Mouse (Mus musculus): ENCODE data around the gene Cry1. TPM values are rescaled to one million over a fixed set of nuclear protein-coding genes. Genes with fewer than 3 reads are reported as not detected.

Cry1 gene
- polyA plus RNA-seq (2015; fragmentation: Nextera tagmentation; extraction: Ambion mirVana), result 7.6 and 8.0 TPM in 2 replicates

DNA sequence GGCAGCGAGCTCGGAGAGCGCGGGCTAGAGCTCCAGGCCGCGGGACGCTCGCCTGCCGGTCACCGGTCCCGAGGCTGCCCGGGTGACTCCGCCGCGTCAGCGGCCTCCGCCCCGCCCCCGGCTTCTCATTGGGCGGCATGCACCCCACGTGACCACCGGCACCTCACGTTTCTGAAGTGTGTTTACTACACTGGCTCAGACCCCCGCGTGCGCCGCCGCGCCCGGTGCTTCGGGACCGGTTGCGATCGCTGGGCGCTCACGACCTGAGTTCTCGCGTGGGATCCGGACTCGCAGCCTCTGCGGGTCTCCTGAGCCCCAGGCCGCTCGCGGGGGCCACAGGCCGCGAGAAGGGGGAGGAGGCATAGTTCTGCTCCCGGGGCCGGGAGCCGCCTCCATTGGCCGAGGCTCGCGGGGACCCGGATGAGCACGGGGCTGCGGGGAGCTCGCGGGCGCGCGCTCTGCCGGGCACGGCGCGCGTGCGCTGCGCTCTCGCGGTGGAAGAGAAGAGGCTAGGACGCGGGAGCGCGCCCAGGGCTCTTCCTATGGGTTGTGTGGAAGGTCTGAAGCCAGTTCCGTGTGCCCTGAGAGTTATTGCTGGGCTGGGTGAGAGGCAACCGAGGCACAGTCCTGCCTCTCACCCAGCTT lies at the start of gene Cry1:
Gene Cry1 (minus strand): TSS at position 101 of the 645 bp plus-strand sequence.
- Histone ChIP-seq H3K4me3 (replicated peaks) (peak within 1 kb of the TSS; percentile 69), H3K4me1 (replicated peaks) (peaks cover 19% of the 10 kb centered on the region), H3K9ac (peak within 1 kb of the TSS; percentile 76), H3K9me3 (replicated peaks) (no peaks in the 10 kb centered on the region), H3K27me3 (peaks cover 22% of the 10 kb centered on the region), H3K4me2 (peak within 1 kb of the TSS; percentile 88), H3K36me3 (no peaks in the 10 kb centered on the region), H3K27ac (peak within 1 kb of the TSS; percentile 57)
- ATAC-seq (ENCODE audit: low read depth), result peak; percentile 95
- peak; percentile 92 for DNase-seq
- whole genome bisulfite sequencing (ENCODE audit: insufficient replicate concordance), result under 1% methylated on average over 72 of the region's 75 CpGs

DNA sequence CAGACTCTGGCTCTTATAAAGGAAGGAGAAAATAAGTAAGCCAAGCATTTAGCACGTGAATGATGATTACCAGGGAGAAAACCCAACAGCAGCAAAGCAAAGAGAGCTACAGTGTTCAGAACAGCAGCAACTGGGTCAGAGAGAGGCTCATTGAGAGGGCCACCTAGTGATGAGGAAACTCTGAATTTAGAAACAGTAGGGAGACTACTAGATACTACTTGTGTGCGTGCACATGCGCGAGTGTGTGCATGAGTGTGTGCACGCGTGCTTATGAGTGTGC lies 36.8 kb upstream of the Cry1 start:
- Histone ChIP-seq H3K36me3 (no peaks in the 10 kb centered on the region), H3K27me3 (no peaks in the 10 kb centered on the region), H3K9me3 (replicated peaks) (no peaks in the 10 kb centered on the region), H3K4me3 (replicated peaks) (no peak overlapping the region), H3K4me1 (replicated peaks) (no peaks in the 10 kb centered on the region), H3K9ac (no peak overlapping the region), H3K27ac (no peak overlapping the region), H3K4me2 (no peak overlapping the region)
- no peak for ATAC-seq (ENCODE audit: low read depth)
- no peak for DNase-seq
- WGBS (ENCODE audit: insufficient replicate concordance), result 75% methylated on average over 6 of the region's 6 CpGs

DNA sequence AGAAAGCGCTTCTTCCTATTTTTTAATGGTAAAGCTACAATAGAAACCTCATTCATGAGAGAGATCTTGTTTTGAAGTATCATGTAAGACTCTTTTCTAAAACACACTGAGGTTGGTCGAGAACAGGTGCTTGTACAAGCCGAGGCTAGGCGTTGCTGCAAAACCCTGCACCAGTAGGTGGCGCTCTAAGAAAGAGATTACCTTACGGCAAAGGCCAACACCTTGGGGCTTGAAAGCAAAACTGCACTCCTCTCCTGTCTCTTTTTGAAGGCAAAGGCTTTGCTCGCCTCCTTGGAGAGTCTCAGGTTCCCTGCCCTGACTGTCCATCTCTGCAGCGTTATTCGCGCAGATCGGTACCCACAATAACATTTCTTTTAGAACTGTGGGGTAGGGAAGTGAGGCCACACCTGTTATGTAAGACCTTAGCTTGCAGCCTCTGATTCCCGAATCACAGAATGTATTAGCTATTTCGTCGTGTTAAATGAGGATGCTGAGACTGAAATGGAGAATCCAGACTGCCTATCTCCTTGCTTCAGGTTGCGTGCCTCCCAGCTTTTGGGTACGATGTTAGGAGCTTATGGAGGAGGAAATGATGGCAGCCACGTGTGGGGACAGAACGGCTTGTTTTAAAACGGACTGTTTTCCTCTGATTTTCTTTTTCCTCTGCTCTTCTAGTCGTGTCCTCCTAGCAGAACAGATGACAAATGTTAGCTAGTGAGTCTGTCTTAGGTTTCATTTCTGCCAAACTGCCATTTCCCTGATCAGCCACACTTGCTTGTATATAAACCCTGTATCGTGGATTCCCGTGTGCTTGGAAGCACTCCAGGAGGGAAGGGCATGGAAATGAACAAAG lies 36.3 kb upstream of the Cry1 start:
- WGBS (ENCODE audit: insufficient replicate concordance), result 28% methylated on average over 22 of the region's 22 CpGs
- no peak for ATAC-seq (ENCODE audit: low read depth)

DNA sequence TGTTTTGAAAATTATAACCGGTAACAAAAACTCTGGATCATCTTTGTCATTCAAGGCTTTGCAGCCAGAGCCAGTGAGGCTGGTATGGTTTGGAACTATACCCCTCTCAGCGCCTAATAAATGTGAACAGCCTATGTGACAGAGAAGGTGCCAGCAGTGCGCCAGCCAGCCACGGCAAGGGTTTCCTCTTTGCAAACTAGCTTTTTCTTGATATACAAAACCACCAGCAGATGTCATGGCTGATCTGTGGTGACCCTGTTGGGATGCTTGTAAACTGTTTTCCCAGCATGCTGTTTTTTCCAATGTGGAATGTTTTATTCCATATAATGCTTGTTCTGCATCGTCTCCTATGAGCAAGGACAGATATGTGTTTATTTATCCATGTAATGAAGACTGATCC lies 30.0 kb upstream of the Cry1 start:
- 59% methylated on average over 5 of the region's 5 CpGs for WGBS (ENCODE audit: insufficient replicate concordance)
- H3K9ac ChIP-seq, result no peak overlapping the region
- ATAC-seq (ENCODE audit: low read depth), result no peak
- no peak overlapping the region for H3K4me3 ChIP-seq (replicated peaks)
- H3K27me3 ChIP-seq, result no peaks in the 10 kb centered on the region
- H3K9me3 ChIP-seq (replicated peaks), result no peaks in the 10 kb centered on the region
- no peaks in the 10 kb centered on the region for H3K4me1 ChIP-seq (replicated peaks)
- H3K27ac ChIP-seq, result no peak overlapping the region
- H3K36me3 ChIP-seq, result no peaks in the 10 kb centered on the region
- no peak overlapping the region for H3K4me2 ChIP-seq
- DNase-seq, result no peak

More for the DNA sequence above, 36.3 kb upstream of the Cry1 start:
- Histone ChIP-seq H3K36me3 (no peaks in the 10 kb centered on the region), H3K9ac (no peak overlapping the region), H3K4me1 (replicated peaks) (no peaks in the 10 kb centered on the region), H3K27ac (no peak overlapping the region), H3K4me2 (no peak overlapping the region), H3K27me3 (no peaks in the 10 kb centered on the region), H3K4me3 (replicated peaks) (no peak overlapping the region), H3K9me3 (replicated peaks) (no peaks in the 10 kb centered on the region)
- peak; percentile 28 for DNase-seq

DNA sequence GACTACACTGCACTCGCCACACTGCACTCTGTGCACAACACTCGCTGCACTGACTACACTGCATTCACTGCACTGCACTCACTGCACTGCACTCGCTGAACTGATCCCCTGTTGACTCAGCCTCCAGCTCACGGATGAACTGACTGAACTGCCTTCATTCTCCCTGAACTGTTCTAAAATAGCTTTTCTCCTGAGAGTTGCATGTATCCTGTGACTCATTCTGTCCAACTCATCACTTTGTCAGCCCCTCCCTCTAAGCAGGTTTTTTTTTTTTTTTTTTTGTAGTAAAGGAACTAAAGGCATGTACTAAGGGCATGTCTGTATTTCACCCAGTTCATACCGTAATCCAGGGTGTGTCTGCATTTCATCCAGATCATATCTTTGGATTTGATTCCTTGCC lies 26.8 kb upstream of the Cry1 start:
- DNase-seq (no peak), ATAC-seq (ENCODE audit: low read depth) (no peak)
- Histone ChIP-seq H3K36me3 (no peaks in the 10 kb centered on the region), H3K9me3 (replicated peaks) (no peaks in the 10 kb centered on the region), H3K4me2 (no peak overlapping the region), H3K27ac (no peak overlapping the region), H3K4me1 (replicated peaks) (no peaks in the 10 kb centered on the region), H3K9ac (no peak overlapping the region), H3K27me3 (no peaks in the 10 kb centered on the region), H3K4me3 (replicated peaks) (no peak overlapping the region)
- WGBS (ENCODE audit: insufficient replicate concordance), result 67% methylated on average over 5 of the region's 5 CpGs

DNA sequence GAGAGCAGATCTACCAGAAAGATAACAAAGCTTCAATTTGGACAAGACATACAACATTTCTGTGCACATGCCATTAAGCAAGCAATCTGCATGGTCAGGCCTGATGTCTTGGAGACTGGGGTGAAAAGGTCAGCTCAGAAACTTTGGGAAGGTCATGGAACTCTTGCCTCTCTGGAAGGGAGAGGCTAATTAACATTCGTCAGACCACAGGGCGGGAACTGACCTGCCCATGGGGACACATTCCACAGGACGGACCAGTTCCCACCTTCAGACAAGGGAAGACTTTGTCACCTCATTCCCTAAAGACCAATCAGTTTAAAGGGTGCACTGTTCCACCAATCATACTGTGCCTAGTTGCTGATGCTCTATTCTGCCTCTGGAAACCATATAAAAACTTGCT lies 25.3 kb upstream of the Cry1 start:
- no peak overlapping the region for H3K27ac ChIP-seq
- no peaks in the 10 kb centered on the region for H3K36me3 ChIP-seq
- H3K27me3 ChIP-seq, result no peaks in the 10 kb centered on the region
- H3K4me1 ChIP-seq (replicated peaks), result no peaks in the 10 kb centered on the region
- no peak overlapping the region for H3K9ac ChIP-seq
- H3K4me2 ChIP-seq, result no peak overlapping the region
- no peaks in the 10 kb centered on the region for H3K9me3 ChIP-seq (replicated peaks)
- WGBS (ENCODE audit: insufficient replicate concordance), result 66% methylated on average over 3 of the region's 3 CpGs
- no peak for ATAC-seq (ENCODE audit: low read depth)
- H3K4me3 ChIP-seq (replicated peaks), result no peak overlapping the region
- no peak for DNase-seq

DNA sequence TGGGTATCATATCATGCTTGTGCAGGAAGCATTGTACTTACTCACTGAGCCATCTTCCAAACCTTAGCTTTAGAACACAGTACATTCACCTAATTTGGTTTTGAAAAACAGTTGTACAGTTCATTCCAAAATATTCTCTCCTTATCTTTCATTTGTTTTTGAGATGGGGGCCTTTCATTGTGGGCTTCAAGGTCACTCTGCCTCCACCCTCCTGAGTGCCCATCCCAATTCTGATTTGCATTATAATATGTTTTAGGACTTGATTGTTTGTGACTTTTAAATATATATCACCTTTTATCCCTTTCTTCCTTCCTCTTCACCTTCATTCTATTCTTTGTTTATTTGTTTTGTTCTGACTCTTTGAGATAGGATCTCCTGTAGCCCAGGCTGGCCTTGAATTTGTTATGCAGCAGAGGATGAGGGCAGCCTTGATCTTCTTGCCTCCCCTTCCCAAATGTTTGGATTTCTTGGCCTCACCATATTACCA lies 24.3 kb upstream of the Cry1 start:
- Histone ChIP-seq H3K4me2 (no peak overlapping the region), H3K27ac (no peak overlapping the region), H3K9me3 (replicated peaks) (no peaks in the 10 kb centered on the region), H3K36me3 (no peaks in the 10 kb centered on the region), H3K27me3 (no peaks in the 10 kb centered on the region), H3K9ac (no peak overlapping the region), H3K4me1 (replicated peaks) (no peaks in the 10 kb centered on the region), H3K4me3 (replicated peaks) (no peak overlapping the region)
- no peak for DNase-seq
- no peak for ATAC-seq (ENCODE audit: low read depth)

DNA sequence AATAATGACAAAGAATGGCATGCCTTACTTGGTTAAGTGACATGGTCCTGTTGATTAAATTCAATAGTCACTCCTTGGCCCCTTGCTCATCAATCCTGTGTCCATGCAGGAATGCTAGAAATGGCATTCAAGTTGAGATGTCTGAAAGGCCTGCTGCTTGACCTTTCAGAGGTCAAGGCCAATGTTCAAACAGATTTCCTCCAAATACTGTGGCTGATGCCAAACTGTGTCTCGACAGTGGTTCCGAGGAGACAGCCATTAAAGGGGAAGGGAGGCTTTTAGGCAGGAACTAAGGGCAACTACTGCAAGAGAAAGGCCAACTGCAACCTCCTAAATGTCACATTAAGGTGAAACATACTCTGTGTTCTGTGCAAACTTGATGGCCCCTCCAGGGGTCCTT lies 20.5 kb upstream of the Cry1 start:
- no peak overlapping the region for H3K27ac ChIP-seq
- no peaks in the 10 kb centered on the region for H3K9me3 ChIP-seq (replicated peaks)
- no peak overlapping the region for H3K9ac ChIP-seq
- no peaks in the 10 kb centered on the region for H3K27me3 ChIP-seq
- H3K4me3 ChIP-seq (replicated peaks), result no peak overlapping the region
- no peaks in the 10 kb centered on the region for H3K36me3 ChIP-seq
- H3K4me1 ChIP-seq (replicated peaks), result no peaks in the 10 kb centered on the region
- no peak overlapping the region for H3K4me2 ChIP-seq
- DNase-seq (no peak), ATAC-seq (ENCODE audit: low read depth) (no peak)
- WGBS (ENCODE audit: insufficient replicate concordance), result 61% methylated on average over 2 of the region's 2 CpGs

DNA sequence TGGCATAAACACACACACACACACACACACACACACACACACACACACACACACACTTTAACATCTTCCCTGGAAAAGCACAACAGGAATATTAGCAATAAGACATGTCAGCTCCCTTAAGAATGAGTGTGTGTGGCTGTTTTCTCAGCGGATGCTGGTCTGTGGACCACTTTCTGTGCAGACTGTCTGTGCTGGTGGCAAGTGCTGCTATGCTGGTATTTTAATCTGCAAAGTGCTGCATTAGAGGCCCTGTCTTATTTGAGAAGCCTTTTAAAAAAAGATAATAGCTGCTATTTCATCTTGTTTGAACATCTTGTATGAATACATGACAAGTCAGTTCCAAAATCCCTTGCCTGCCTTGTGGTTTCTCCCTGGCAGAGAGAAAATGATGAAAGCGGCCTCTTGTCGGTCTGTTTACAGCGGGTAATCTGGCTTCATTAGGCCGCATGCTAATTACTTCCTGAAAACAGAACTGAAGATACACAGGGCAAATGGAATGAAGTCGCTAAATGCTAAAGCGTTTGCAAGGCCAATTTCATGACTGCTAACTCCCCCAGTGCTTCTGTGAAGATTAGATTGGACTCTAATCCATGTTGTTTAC lies 19.5 kb upstream of the Cry1 start:
- 38% methylated on average over 7 of the region's 7 CpGs for WGBS (ENCODE audit: insufficient replicate concordance)

DNA sequence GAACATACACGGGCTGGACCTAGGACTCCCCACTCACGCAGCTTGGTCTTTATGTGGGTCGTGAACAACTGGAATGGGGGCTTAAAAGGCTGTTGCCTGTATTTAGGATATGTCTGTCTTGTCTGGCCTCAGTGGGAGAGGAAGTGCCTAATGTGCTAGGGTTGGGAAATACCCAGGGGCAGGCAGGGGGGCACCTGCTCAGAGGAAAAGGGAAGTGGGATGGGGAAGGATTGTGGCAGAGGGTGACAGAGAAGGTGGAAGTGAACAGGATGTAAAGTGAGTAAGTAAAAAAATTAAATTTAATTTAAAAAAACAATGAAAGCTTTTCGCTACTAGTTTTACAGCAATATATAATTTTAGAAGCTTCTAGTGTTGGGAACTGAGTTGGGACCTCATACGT lies 9.7 kb upstream of the Cry1 start:
- no peak for ATAC-seq (ENCODE audit: low read depth)
- WGBS (ENCODE audit: insufficient replicate concordance), result 39% methylated on average over 5 of the region's 5 CpGs
- no peak overlapping the region for H3K9ac ChIP-seq

More for the DNA sequence above, 19.5 kb upstream of the Cry1 start:
- H3K27me3 ChIP-seq, result no peaks in the 10 kb centered on the region
- H3K4me2 ChIP-seq, result no peak overlapping the region
- ATAC-seq (ENCODE audit: low read depth) (no peak), DNase-seq (no peak)
- H3K9ac ChIP-seq, result no peak overlapping the region
- H3K4me1 ChIP-seq (replicated peaks), result no peaks in the 10 kb centered on the region
- H3K27ac ChIP-seq, result no peak overlapping the region
- no peaks in the 10 kb centered on the region for H3K9me3 ChIP-seq (replicated peaks)
- no peaks in the 10 kb centered on the region for H3K36me3 ChIP-seq
- H3K4me3 ChIP-seq (replicated peaks), result no peak overlapping the region

DNA sequence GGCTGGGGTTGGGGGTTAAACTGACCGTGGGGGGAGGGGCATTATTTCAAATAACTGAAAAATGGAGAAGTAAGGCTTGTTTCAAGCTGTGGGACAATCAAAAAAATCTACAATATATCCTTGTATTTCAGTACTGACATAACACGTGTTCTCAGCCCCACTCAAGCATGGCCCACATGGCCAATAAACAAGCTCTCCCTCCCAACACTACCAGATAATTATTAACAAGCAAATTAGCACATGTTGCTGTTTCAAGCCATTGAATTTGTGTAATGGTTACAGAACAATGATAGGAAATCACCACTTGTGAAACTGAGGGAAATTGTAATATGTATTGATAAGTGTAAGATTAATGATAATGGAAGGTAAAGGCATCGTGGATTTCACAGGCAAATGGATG lies 8.5 kb upstream of the Cry1 start:
- no peak overlapping the region for H3K4me2 ChIP-seq
- no peak overlapping the region for H3K27ac ChIP-seq
- DNase-seq (no peak), ATAC-seq (ENCODE audit: low read depth) (no peak)
- no peak overlapping the region for H3K9ac ChIP-seq
- H3K27me3 ChIP-seq, result no peaks in the 10 kb centered on the region
- H3K9me3 ChIP-seq (replicated peaks), result no peaks in the 10 kb centered on the region
- no peak overlapping the region for H3K4me3 ChIP-seq (replicated peaks)
- 42% methylated on average over 3 of the region's 3 CpGs for WGBS (ENCODE audit: insufficient replicate concordance)
- no peaks in the 10 kb centered on the region for H3K36me3 ChIP-seq
- 0 out of 2 replicates have a peak, but pooled peaks cover 3% of the 10 kb centered on the region for H3K4me1 ChIP-seq (replicated peaks)

More for the DNA sequence above, 9.7 kb upstream of the Cry1 start:
- DNase-seq, result no peak
- Histone ChIP-seq H3K4me3 (replicated peaks) (no peak overlapping the region), H3K27ac (no peak overlapping the region), H3K9me3 (replicated peaks) (no peaks in the 10 kb centered on the region), H3K36me3 (no peaks in the 10 kb centered on the region), H3K4me1 (replicated peaks) (0 out of 2 replicates have a peak, but pooled peaks cover 2% of the 10 kb centered on the region), H3K4me2 (no peak overlapping the region), H3K27me3 (no peaks in the 10 kb centered on the region)

Data from liver, embryonic 13.5 days (tissue).